Mouse (Mus musculus) spleen, adult 2 months (tissue): ENCODE data around the gene Aatf. TPM values are rescaled to one million over a fixed set of nuclear protein-coding genes. Genes with fewer than 3 reads are reported as not detected.
A peak's percentile ranks its signal among the peaks of the same experiment; 100 is the strongest.

Experiments
- DNase-seq, 2 experiments: peaks; one replicate each; pipeline versions ENCODE4 v3.0.0 to v3.0.0-alpha.2; 2012 to 2021; ENCODE audit warnings: low spot score in 2 of 2, low read depth in 1 of 2
- H3K27ac ChIP-seq: fragments of 200-500 bp; 2 replicates; pipeline ENCODE4 v1.5.1; 2012; ENCODE audit warnings: low read length, inconsistent platforms; ENCODE audit not compliant: insufficient read depth
- H3K27me3 ChIP-seq: fragments of 200-500 bp; 2 replicates; pipeline ENCODE4 v1.6.1; 2012; ENCODE audit warnings: mild to moderate bottlenecking, moderate library complexity, low read length, inconsistent platforms; ENCODE audit not compliant: control insufficient read depth, insufficient read depth
- H3K36me3 ChIP-seq: fragments of 200-500 bp; 2 replicates; pipeline ENCODE4 v1.6.1; 2012; ENCODE audit warnings: mild to moderate bottlenecking, low read length, inconsistent platforms; ENCODE audit not compliant: control insufficient read depth, insufficient read depth
- H3K4me1 ChIP-seq: fragments of 200-500 bp; 2 replicates; pipeline ENCODE4 v1.6.1; 2011; ENCODE audit warnings: inconsistent platforms; ENCODE audit not compliant: control insufficient read depth, insufficient read depth, insufficient read length
- H3K4me3 ChIP-seq: fragments of 200-500 bp; 2 replicates; pipeline ENCODE4 v1.5.1; 2011; ENCODE audit warnings: mild to moderate bottlenecking, inconsistent platforms; ENCODE audit not compliant: insufficient read depth, insufficient read length; ENCODE audit errors: extremely low read depth
- CTCF ChIP-seq: fragments of 200-500 bp; IDR thresholded peaks from 2 replicates; pipeline ENCODE4 v1.5.1; 2011; ENCODE audit warnings: mild to moderate bottlenecking, inconsistent platforms; ENCODE audit not compliant: insufficient read depth, insufficient read length, insufficient replicate concordance; ENCODE audit errors: extremely low read depth
- POLR2A ChIP-seq: fragments of 200-500 bp; IDR thresholded peaks from 2 replicates; pipeline ENCODE4 v1.6.1; 2011; ENCODE audit warnings: low read depth, low read length, inconsistent platforms
- WGBS: fragments of 180-500 bp; shearing (Covaris S2); methylation state at CpG from one replicate; pipeline ENCODE4 v1.1.7; 2018; 5-methylcytosine and 5-hydroxymethylcytosine counted together
- polyA plus RNA-seq: library from polyadenylated mRNA; depleted of rRNA; stranded (reverse); fragments of >200 nt; gene quantifications from 2 replicates; pipeline ENCODE4 v1.2.3, GENCODE M21; 2012

The Aatf gene
- polyA plus RNA-seq, 1 experiment, result 6.4 TPM

DNA sequence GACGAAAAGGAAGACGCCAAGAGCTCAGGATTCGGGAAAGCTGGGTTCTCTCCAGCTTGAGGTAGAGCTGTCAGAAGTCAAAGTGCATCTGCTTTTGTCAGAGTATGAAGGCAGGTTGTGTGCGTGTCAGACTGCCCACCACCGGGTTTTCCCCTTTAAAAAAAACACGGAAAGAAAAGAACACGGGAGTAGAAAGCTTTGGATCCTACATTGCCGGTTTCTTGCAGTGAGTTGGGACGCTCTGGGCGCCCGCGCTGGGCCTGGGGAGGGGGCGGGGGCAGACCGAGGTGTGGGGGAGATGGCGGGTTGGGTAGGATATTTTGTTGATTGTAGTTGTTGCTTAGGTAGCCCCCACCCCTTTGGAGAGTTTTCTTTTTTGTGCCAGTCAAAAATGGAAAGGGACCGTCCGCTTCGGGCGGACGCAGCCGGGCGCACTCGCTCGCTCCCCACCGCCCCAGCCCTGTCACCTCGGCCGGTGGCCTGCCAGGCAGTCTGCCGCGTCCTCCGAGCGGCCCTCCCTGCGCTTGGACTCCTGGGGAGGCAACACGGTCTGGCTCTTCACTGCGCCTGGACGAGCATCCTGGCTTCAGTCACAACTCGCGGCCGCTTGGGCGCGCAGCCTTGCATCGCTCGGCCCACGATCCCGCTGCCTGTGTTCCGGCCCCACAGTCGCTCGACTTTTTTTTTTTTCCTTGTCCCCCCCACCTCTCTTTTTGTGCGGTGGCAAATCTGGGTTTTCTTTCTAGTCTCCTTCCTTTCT, 11.4 kb upstream of the Aatf start:
- H3K4me1 ChIP-seq, result peaks cover 12% of the 10 kb centered on the region
- H3K4me3 ChIP-seq, result no peak overlapping the region; the same call in 1 of the 2 replicates
- peaks cover 60% of the 10 kb centered on the region for H3K27me3 ChIP-seq
- TF ChIP-seq POLR2A (no peak), CTCF (no peak)
- 4% methylated on average over 48 of the region's 48 CpGs for WGBS
- no peak for DNase-seq
- no peak overlapping the region for H3K27ac ChIP-seq
- H3K36me3 ChIP-seq, result no peaks in the 10 kb centered on the region

DNA sequence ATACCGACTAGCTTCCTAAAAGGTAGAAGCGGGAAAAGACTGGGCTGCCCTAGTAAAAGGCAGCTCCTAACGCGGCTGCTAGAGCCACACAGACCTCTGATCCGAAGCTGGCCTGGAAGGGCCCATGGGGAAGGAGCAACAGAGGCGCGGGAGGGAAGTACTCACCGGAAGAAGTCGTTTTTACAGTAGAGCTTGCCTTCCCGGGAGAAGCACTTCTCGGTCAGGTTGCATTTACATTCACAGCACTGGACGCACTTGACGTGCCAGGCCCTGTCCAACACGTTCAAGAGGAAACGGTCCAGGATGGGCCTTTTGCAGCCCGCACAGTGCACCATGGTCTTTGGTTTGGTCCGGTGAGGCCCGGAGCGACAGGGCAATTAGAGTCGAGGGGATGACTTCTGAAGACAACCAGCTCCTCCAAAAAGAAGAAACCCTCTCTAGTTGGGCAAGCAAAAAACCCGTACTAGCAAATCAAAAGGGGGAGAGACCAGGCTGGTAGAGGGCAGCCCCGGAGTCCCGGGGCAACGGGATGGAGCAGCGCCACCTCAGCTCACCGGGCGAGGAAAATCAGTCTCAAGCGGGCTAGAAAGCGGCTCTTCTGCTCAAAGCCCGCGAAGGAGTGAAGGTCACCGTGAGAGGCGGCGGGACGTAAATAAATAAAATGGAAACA, 10.7 kb upstream of the Aatf start:
- Histone ChIP-seq H3K27ac (no peak overlapping the region), H3K4me3 (no peak overlapping the region), H3K27me3 (peaks cover 60% of the 10 kb centered on the region), H3K4me1 (peaks cover 12% of the 10 kb centered on the region), H3K36me3 (no peaks in the 10 kb centered on the region)
- no peak for DNase-seq
- WGBS, result 4% methylated on average over 35 of the region's 35 CpGs
- TF ChIP-seq CTCF (no peak), POLR2A (no peak)

DNA sequence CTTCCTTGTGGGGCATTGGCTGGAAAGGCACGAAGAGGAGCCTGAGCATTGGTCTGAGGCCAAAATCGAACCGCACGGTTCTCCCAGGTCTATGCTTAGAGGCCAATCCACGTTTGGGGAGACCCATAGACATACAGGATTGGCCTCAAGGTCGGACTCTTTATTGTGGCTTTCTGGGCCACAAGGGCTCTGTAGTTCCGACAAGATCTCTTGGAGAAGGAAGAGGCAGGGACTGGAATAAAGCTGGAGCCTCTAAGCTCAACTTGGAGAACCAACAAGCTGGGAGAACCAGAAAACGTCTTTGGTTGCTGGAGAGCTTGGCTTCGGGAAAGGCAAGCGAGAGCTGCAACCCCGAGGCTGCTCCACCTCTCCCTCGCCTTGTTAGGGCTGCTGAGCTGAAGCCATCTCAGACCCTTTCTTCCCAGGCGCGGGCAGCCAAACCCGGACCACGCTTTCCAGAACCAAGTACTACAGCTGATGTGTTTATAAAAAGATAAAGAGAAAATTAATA, 10.1 kb upstream of the Aatf start:
- no peaks in the 10 kb centered on the region for H3K36me3 ChIP-seq

DNA sequence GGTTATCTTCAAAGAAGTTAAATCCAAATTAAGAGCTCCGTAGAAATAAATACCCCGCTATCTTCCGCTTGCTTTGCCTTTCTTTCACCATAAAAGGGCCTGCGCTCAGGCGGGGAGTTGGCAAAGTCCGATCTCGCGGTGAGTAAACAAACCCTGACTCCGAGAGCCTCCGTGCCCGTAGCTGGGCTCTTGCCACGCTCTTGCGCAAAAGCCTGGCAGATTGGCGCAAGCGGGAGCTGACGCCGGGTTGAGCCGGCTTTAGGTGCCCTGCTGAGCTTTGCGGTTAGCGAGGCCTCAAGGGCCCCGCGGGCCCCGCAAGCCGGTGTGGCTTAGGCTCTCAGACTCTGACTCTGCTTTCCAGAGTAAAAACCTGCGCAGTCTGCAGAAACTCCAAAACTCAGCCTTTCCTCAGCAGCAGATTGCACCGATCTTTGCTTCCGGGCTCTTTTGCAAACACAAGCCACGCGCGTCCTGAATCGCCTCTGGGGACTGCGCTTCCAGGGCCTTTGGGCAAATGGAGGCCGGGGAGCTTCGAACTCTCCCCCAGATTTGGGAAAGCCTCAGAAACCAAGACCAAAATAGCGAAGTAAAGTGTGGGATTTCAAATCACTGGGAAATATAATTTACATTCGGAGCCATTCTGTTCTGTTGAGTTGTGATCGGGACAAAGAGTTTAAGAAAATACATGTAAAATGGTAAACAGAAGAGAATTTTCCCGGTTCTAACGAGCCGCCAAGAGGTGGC, 9.4 kb upstream of the Aatf start:
- WGBS, result 2% methylated on average over 40 of the region's 40 CpGs
- Histone ChIP-seq H3K4me1 (peaks cover 12% of the 10 kb centered on the region), H3K4me3 (peak overlapping the region; percentile 25; the same call in 1 of the 2 replicates), H3K36me3 (no peaks in the 10 kb centered on the region), H3K27me3 (peaks cover 55% of the 10 kb centered on the region), H3K27ac (no peak overlapping the region)
- TF ChIP-seq POLR2A (no peak), CTCF (no peak)
- no peak for DNase-seq

More for the DNA sequence above, 10.1 kb upstream of the Aatf start:
- DNase-seq, result no peak
- WGBS, result 5% methylated on average over 16 of the region's 16 CpGs
- TF ChIP-seq POLR2A (no peak), CTCF (no peak)
- Histone ChIP-seq H3K27me3 (peaks cover 59% of the 10 kb centered on the region), H3K4me1 (peaks cover 12% of the 10 kb centered on the region), H3K27ac (no peak overlapping the region), H3K4me3 (no peak overlapping the region)

DNA sequence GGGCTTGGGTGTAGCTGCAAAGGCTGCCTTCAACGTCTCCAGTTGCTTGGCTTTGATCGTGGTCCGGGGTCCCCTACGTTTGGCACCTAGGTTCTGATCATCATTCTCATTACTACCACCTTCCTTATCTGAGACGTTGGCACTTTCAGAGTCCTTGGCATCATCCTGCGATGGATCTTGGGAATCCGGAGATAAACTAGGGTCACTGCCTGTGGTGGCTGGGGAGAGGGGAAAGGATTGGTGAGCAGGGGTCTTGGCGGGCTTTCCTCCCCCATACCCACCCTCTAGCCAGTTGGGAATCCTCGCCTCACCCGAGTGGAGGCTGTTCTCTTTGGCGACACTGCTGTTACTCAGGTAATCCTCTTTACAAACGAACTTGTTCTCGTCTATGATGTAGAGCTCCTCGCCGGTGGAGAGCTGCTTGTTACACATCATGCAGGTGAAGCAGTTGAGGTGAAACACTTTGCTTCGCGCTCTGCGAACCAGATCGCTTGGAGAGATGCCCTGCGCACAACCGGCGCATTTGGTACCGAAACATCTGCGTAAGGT, 8.5 kb upstream of the Aatf start:
- Histone ChIP-seq H3K4me3 (no peak overlapping the region), H3K27ac (no peak overlapping the region), H3K4me1 (peaks cover 12% of the 10 kb centered on the region), H3K36me3 (no peaks in the 10 kb centered on the region), H3K27me3 (peaks cover 49% of the 10 kb centered on the region)
- no peak for DNase-seq
- TF ChIP-seq POLR2A (no peak), CTCF (no peak)
- 24% methylated on average over 24 of the region's 24 CpGs for WGBS

DNA sequence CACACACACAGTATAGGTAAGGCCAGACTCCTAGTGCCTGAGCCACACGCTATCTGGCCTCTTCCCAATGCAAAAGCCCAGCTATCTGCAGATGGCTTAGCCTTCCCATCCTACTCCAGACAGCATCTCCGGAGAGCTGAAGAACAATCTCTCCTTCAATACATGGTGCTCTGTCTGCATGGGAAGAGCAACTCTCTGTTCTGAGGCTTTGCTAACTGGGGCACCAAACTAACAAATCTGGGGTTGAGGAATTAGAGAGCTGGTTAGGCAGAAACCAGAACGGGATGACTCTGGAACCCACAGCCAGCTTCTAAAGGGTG, 7.7 kb upstream of the Aatf start:
- peaks cover 50% of the 10 kb centered on the region for H3K27me3 ChIP-seq

More for the DNA sequence above, 7.7 kb upstream of the Aatf start:
- Histone ChIP-seq H3K4me3 (no peak overlapping the region), H3K4me1 (peaks cover 12% of the 10 kb centered on the region), H3K27ac (no peak overlapping the region), H3K36me3 (no peaks in the 10 kb centered on the region)
- DNase-seq, result no peak
- 42% methylated on average over 3 of the region's 3 CpGs for WGBS
- TF ChIP-seq POLR2A, result no peak
- no peak for TF ChIP-seq CTCF
